Mouse (Mus musculus): Measurements from ENCODE around the gene Ssr3. TPM values are rescaled to one million over a fixed set of nuclear protein-coding genes. Genes with fewer than 3 reads are reported as not detected.
"Not testable (repeated sequence)": the region's sequence is repeated elsewhere in the genome, so short reads cannot be mapped to it uniquely, and the experiment has no call there.

The Ssr3 gene
- polyA plus RNA-seq, 1 experiment from 2014 or later: 277 TPM

- DNase-seq (ENCODE audit: low spot score): no peak
- Histone ChIP-seq H3K4me3 (ENCODE audit: low read depth, low read length) (no peak overlapping the region), H3K27ac (ENCODE audit: low read depth) (no peak overlapping the region)
These were observed 24.1 kb upstream of the Ssr3 start for GRCm38 (mm10) chr3:65416571-65416970.

GRCm38 (mm10) chr3:65407891-65408290 lies 15.5 kb upstream of the Ssr3 start:
- ATAC-seq (replicated peaks; ENCODE audit: low FRiP score, low TSS enrichment, low read depth) (no peak), DNase-seq (ENCODE audit: low spot score) (no peak)
- Histone ChIP-seq H3K27me3 (replicated peaks; ENCODE audit: control insufficient read depth, insufficient read depth, low read length) (no peaks in the 10 kb centered on the region), H3K4me1 (replicated peaks; ENCODE audit: control insufficient read depth, insufficient read depth, low read length) (no peaks in the 10 kb centered on the region), H3K27ac (ENCODE audit: low read depth) (no peak overlapping the region), H3K36me3 (ENCODE audit: control insufficient read depth, insufficient read depth, low read length) (no peaks in the 10 kb centered on the region), H3K9me3 (ENCODE audit: control insufficient read depth, low read length) (no peaks in the 10 kb centered on the region), H3K4me3 (ENCODE audit: low read depth, low read length) (no peak overlapping the region), H3K9ac (ENCODE audit: low read length) (no peak overlapping the region), H3K4me2 (ENCODE audit: low read length) (no peak overlapping the region)

More at GRCm38 (mm10) chr3:65416571-65416970, 24.1 kb upstream of the Ssr3 start:
- H3K9me3 ChIP-seq (ENCODE audit: control insufficient read depth, low read length): no peaks in the 10 kb centered on the region
- H3K9ac ChIP-seq (ENCODE audit: low read length): no peak overlapping the region
- H3K36me3 ChIP-seq (ENCODE audit: control insufficient read depth, insufficient read depth, low read length): no peaks in the 10 kb centered on the region
- H3K4me1 ChIP-seq (replicated peaks; ENCODE audit: control insufficient read depth, insufficient read depth, low read length): no peaks in the 10 kb centered on the region
- H3K27me3 ChIP-seq (replicated peaks; ENCODE audit: control insufficient read depth, insufficient read depth, low read length): no peaks in the 10 kb centered on the region
- ATAC-seq (replicated peaks; ENCODE audit: low FRiP score, low TSS enrichment, low read depth): no peak
- H3K4me2 ChIP-seq (ENCODE audit: low read length): no peak overlapping the region

DNA sequence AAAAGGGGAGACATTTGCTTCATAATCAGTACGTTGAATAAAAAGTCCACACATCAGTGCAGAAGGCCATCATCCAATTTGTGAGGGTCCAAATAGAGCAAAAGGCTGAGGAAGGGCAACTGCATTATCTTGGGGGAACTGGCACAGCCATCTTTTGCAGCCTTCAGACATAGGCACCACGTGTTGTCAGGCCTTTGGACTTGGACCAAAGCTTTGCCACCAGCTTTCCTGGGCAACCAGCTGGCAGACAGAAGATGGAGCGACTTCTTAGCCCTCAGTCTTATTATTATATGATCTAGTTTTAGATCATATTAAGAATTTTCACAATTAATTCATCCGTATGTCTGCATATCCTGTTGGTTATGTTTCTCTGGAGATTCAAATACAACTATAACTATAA lies 13.4 kb upstream of the Ssr3 start:
- no peaks in the 10 kb centered on the region for H3K4me1 ChIP-seq (replicated peaks; ENCODE audit: control insufficient read depth, insufficient read depth, low read length)
- H3K27ac ChIP-seq (ENCODE audit: low read depth): no peak overlapping the region
- no peaks in the 10 kb centered on the region for H3K36me3 ChIP-seq (ENCODE audit: control insufficient read depth, insufficient read depth, low read length)
- no peaks in the 10 kb centered on the region for H3K27me3 ChIP-seq (replicated peaks; ENCODE audit: control insufficient read depth, insufficient read depth, low read length)
- 77% methylated on average over 4 of the region's 4 CpGs for WGBS
- no peak overlapping the region for H3K9ac ChIP-seq (ENCODE audit: low read length)
- ATAC-seq (replicated peaks; ENCODE audit: low FRiP score, low TSS enrichment, low read depth) (no peak), DNase-seq (ENCODE audit: low spot score) (no peak)
- no peak overlapping the region for H3K4me2 ChIP-seq (ENCODE audit: low read length)
- H3K9me3 ChIP-seq (ENCODE audit: control insufficient read depth, low read length): no peaks in the 10 kb centered on the region
- H3K4me3 ChIP-seq (ENCODE audit: low read depth, low read length): no peak overlapping the region

- H3K4me1 ChIP-seq (replicated peaks; ENCODE audit: control insufficient read depth, insufficient read depth, low read length): no peaks in the 10 kb centered on the region
- DNase-seq (ENCODE audit: low spot score) (no peak), ATAC-seq (replicated peaks; ENCODE audit: low FRiP score, low TSS enrichment, low read depth) (no peak)
- WGBS: 95% methylated on average over 3 of the region's 3 CpGs
- no peak overlapping the region for H3K27ac ChIP-seq (ENCODE audit: low read depth)
- H3K9me3 ChIP-seq (ENCODE audit: control insufficient read depth, low read length): no peaks in the 10 kb centered on the region
- no peak overlapping the region for H3K4me2 ChIP-seq (ENCODE audit: low read length)
- no peaks in the 10 kb centered on the region for H3K36me3 ChIP-seq (ENCODE audit: control insufficient read depth, insufficient read depth, low read length)
- no peak overlapping the region for H3K9ac ChIP-seq (ENCODE audit: low read length)
- no peak overlapping the region for H3K4me3 ChIP-seq (ENCODE audit: low read depth, low read length)
- H3K27me3 ChIP-seq (replicated peaks; ENCODE audit: control insufficient read depth, insufficient read depth, low read length): no peaks in the 10 kb centered on the region
These were observed 5.1 kb upstream of the Ssr3 start for GRCm38 (mm10) chr3:65397566-65397965.

DNA sequence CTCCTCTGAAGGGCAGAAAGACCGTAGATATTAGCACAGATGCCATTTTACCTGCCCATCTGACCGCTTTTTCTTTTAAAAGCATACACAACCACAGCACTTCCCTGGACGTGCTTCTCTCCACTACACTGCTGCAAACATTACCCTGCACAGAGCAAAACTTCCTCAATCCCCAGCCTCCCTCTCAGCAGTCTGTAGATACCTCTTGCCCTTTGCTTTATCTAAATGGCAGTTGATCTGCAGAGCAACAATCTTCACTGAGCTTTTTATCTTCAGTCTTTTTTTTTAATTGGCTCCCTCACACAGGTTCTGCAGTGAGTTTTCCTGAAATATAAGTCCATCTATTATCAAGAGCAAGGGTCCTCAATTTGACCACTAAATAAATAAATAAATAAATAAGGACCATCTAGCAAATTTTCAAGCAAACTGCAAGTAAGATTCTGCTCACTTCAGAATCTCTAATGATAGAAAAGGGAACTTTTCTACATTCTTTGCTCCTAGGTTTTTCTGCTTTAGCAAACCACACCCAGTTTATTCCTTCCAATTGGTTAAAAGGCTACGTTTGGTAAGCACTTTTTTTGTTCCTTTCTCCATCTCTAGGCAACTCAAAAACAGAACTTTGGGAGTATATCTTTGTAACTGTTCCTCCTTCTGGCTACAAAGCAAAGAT lies 4.5 kb upstream of the Ssr3 start:
- Histone ChIP-seq H3K9ac (ENCODE audit: low read length) (no peak overlapping the region), H3K4me3 (ENCODE audit: low read depth, low read length) (no peak overlapping the region), H3K36me3 (ENCODE audit: control insufficient read depth, insufficient read depth, low read length) (no peaks in the 10 kb centered on the region), H3K27ac (ENCODE audit: low read depth) (no peak overlapping the region), H3K9me3 (ENCODE audit: control insufficient read depth, low read length) (no peaks in the 10 kb centered on the region), H3K27me3 (replicated peaks; ENCODE audit: control insufficient read depth, insufficient read depth, low read length) (no peaks in the 10 kb centered on the region), H3K4me1 (replicated peaks; ENCODE audit: control insufficient read depth, insufficient read depth, low read length) (no peaks in the 10 kb centered on the region), H3K4me2 (ENCODE audit: low read length) (no peak overlapping the region)
- no peak for DNase-seq (ENCODE audit: low spot score)
- no peak for ATAC-seq (replicated peaks; ENCODE audit: low FRiP score, low TSS enrichment, low read depth)
- 79% methylated on average over 4 of the region's 4 CpGs for WGBS

DNA sequence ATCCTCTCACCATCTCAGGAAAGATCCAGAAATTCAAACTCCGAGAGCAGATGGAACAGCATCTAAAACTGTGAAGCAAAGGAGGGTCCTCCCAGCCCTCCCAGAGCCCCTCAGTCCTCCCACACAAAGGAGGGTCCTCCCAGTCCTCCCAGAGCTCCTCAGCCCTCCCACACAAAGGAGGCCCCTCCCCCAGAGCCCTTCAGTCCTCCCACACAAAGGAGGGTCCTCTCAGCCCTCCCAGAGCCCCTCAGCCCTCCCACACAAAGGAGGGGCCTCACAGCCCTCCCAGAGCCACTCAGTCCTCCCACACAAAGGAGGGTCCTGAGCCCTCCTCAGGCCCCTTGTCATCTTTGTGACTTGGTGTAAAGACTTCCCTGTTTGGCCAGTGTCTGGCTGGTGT lies 2.7 kb upstream of the Ssr3 start:
- not testable (repeated sequence) for H3K4me3 ChIP-seq (ENCODE audit: low read depth, low read length); ATAC-seq (replicated peaks; ENCODE audit: low FRiP score, low TSS enrichment, low read depth); H3K4me1 ChIP-seq (replicated peaks; ENCODE audit: control insufficient read depth, insufficient read depth, low read length); H3K36me3 ChIP-seq (ENCODE audit: control insufficient read depth, insufficient read depth, low read length); H3K4me2 ChIP-seq (ENCODE audit: low read length); H3K27me3 ChIP-seq (replicated peaks; ENCODE audit: control insufficient read depth, insufficient read depth, low read length); H3K9ac ChIP-seq (ENCODE audit: low read length); DNase-seq (ENCODE audit: low spot score); H3K9me3 ChIP-seq (ENCODE audit: control insufficient read depth, low read length); H3K27ac ChIP-seq (ENCODE audit: low read depth)
- 71% methylated on average over 1 of the region's 1 CpGs for WGBS

GRCm38 (mm10) chr3:65391784-65392420 lies 521 bp downstream of the Ssr3 start:
- Histone ChIP-seq H3K9ac (ENCODE audit: low read length) (peak overlapping the region; percentile 95), H3K4me1 (replicated peaks; ENCODE audit: control insufficient read depth, insufficient read depth, low read length) (peaks cover 9% of the 10 kb centered on the region; the same call in 1 of the 2 replicates), H3K4me2 (ENCODE audit: low read length) (peak overlapping the region; percentile 80), H3K27ac (ENCODE audit: low read depth) (peak overlapping the region; percentile 87), H3K27me3 (replicated peaks; ENCODE audit: control insufficient read depth, insufficient read depth, low read length) (no peaks in the 10 kb centered on the region), H3K4me3 (ENCODE audit: low read depth, low read length) (peak overlapping the region; percentile 95), H3K9me3 (ENCODE audit: control insufficient read depth, low read length) (no peaks in the 10 kb centered on the region), H3K36me3 (ENCODE audit: control insufficient read depth, insufficient read depth, low read length) (peaks cover 35% of the 10 kb centered on the region)
- WGBS: under 1% methylated on average over 37 of the region's 37 CpGs
- peak; percentile 56 for ATAC-seq (replicated peaks; ENCODE audit: low FRiP score, low TSS enrichment, low read depth)
- DNase-seq (ENCODE audit: low spot score): no peak

DNA sequence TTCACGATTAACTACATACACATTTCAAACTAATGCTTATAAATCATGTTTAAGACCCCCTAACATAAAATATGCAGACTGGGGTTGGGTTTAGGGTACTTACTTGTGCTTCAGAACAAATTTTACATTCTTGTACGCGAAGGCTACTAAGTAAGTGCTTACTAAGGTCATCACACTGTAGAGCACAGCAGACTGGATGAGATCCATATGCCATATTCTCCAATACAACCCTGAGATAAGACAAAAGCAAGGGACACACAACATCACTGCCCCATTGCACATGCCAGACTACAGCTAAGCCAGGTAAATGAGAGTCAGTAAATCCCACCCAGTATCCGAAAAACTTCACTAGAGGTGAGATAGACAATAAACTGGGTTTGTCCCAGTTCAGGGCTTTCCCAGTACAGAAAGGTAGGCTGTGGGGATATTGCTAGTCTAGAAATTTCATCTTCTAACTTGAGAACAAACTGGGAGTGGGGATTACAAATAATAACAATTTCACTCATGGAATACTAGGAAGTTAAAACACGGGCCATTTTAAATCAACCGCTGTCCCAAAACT lies 1.1 kb downstream of the Ssr3 start:
- Histone ChIP-seq H3K9ac (ENCODE audit: low read length) (peak overlapping the region; percentile 95), H3K9me3 (ENCODE audit: control insufficient read depth, low read length) (no peaks in the 10 kb centered on the region), H3K4me2 (ENCODE audit: low read length) (peak overlapping the region; percentile 80), H3K27ac (ENCODE audit: low read depth) (peak overlapping the region; percentile 87; the same call in 1 of the 2 replicates), H3K36me3 (ENCODE audit: control insufficient read depth, insufficient read depth, low read length) (peaks cover 41% of the 10 kb centered on the region), H3K4me1 (replicated peaks; ENCODE audit: control insufficient read depth, insufficient read depth, low read length) (peaks cover 9% of the 10 kb centered on the region; the same call in 1 of the 2 replicates), H3K4me3 (ENCODE audit: low read depth, low read length) (peak overlapping the region; percentile 95), H3K27me3 (replicated peaks; ENCODE audit: control insufficient read depth, insufficient read depth, low read length) (no peaks in the 10 kb centered on the region)
- 23% methylated on average over 6 of the region's 6 CpGs for WGBS
- DNase-seq (ENCODE audit: low spot score): peak; percentile 50
- no peak for ATAC-seq (replicated peaks; ENCODE audit: low FRiP score, low TSS enrichment, low read depth)

Data from intestine, embryonic 14.5 days (tissue).